Mouse (Mus musculus): ENCODE data around the gene Cpne5. TPM values are rescaled to one million over a fixed set of nuclear protein-coding genes. Genes with fewer than 3 reads are reported as not detected.

Gene Cpne5
- polyA plus RNA-seq (2015; fragmentation: Nextera tagmentation; extraction: Ambion mirVana) = 48.1 and 51.2 TPM in 2 replicates

DNA sequence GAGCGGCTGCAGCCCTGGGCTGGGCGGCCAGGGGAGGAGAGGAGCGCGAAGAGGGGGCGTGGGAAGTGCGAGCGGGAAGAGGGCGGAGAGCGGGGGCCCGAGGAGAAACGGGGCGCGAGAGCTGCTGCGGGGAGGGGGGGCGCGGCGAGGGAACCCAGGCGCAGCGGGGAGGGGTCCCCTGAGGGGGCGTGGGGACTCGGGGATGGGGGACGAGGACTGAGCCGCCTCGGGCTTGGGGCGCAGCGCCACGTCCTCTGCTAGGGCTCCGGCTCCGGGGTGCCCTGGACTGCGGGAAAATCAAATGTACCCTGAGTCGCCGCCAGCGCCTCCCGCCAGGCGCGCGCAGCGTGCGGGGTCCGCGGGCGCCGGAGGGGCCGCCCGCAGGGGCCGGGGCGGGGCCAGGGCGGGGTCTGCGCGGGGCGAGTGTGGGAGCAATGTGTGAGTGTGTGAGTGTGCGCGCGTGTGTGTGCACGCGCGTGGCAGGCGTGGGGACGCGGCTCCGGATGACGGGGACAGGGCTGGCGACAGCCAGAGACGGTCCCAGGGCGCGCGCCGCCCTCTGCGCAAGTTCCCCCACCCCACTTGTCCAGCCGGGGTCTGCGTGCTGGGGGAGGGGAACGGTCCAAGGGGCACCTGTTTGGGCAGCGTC is at the start of gene Cpne5:
TSS of gene Cpne5 (minus strand) at position 396 of the 649 bp plus-strand sequence.
- Histone ChIP-seq H3K27me3 (replicated peaks; ENCODE audit: control insufficient read depth, insufficient read depth, low read length) (peaks cover 5% of the 10 kb centered on the region; the same call in 1 of the 2 replicates), H3K9ac (ENCODE audit: low read depth, low read length) (peak within 1 kb of the TSS; percentile 76), H3K27ac (ENCODE audit: low read depth, low read length) (peak within 1 kb of the TSS; percentile 36), H3K36me3 (ENCODE audit: control insufficient read depth, insufficient read depth, low read length) (no peaks in the 10 kb centered on the region), H3K9me3 (ENCODE audit: control insufficient read depth, low read length) (no peaks in the 10 kb centered on the region), H3K4me2 (ENCODE audit: low read length) (peak within 1 kb of the TSS; percentile 95), H3K4me1 (ENCODE audit: control insufficient read depth, insufficient read depth, low read depth, low read length) (peaks cover 7% of the 10 kb centered on the region), H3K4me3 (ENCODE audit: low read length) (peak within 1 kb of the TSS; percentile 56)
- ATAC-seq = peak; percentile 65
- under 1% methylated on average over 42 of the region's 73 CpGs for WGBS

DNA sequence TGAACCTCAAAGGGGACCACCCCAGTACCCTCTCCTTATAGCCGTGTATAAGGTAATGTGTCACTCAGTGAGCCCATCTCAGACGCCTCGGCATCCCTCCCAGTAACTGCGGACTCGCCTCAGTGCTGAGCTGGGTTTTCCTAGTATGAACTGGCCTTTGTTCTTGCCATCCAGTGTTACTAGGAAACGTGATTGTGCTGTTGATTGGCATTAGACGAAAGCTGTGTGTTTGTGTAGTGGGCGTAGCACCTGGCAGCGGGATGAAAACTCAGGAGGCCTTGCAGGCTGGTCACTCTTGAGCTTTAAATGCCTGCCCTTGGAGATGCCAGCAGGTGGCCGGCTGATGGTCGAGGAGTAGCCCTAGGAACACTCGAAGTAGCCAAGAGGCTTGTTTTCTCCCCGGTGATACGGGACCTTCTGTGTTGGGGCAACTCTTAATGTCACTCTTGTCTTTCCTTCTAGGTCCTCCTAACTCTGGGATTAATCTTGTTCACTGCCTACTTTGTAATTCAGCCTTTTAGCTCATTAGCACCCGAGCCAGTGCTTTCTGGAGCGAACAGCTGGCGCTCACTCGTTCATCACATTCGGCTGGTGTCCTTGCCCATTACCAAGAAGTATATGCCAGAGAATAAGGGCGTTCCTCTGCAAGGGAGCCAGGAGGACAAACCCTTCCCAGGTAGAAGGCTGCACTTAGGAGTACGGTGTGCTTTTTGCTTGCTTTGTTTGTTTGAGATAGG is 44.4 kb upstream of the Cpne5 start:
- Histone ChIP-seq H3K36me3 (ENCODE audit: control insufficient read depth, insufficient read depth, low read length) (peaks cover 9% of the 10 kb centered on the region; the same call in 1 of the 2 replicates), H3K9ac (ENCODE audit: low read depth, low read length) (no peak overlapping the region), H3K9me3 (ENCODE audit: control insufficient read depth, low read length) (no peaks in the 10 kb centered on the region), H3K27ac (ENCODE audit: low read depth, low read length) (peak overlapping the region; percentile 45; the same call in 1 of the 2 replicates), H3K4me2 (ENCODE audit: low read length) (no peak overlapping the region), H3K4me1 (ENCODE audit: control insufficient read depth, insufficient read depth, low read depth, low read length) (0 out of 2 replicates have a peak, but pooled peaks cover 3% of the 10 kb centered on the region), H3K27me3 (replicated peaks; ENCODE audit: control insufficient read depth, insufficient read depth, low read length) (no peaks in the 10 kb centered on the region), H3K4me3 (ENCODE audit: low read length) (no peak overlapping the region)
- ATAC-seq = peak; percentile 17; the same call in 1 of the 2 replicates
- 36% methylated on average over 21 of the region's 21 CpGs for WGBS

DNA sequence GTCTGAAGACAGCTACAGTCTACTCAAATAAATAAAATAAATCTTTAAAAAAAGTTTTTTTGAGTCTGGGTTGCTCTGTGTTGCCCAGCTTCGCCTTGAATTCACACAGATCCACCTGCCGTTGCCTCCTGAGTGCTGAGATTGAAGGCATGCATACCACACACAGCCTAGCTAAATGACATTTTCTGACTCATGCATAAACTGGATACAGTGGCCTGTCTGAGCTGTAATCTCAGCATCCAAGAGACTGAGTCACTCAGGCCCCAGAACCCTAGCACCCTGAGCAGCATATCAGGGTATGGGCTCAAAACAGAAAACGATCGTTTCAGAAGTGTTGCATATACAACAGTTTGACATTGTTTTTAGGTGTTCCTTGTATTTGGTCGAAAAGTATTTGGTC is 43.6 kb upstream of the Cpne5 start:
- Histone ChIP-seq H3K9me3 (ENCODE audit: control insufficient read depth, low read length) (no peaks in the 10 kb centered on the region), H3K4me2 (ENCODE audit: low read length) (no peak overlapping the region), H3K9ac (ENCODE audit: low read depth, low read length) (no peak overlapping the region), H3K4me1 (ENCODE audit: control insufficient read depth, insufficient read depth, low read depth, low read length) (0 out of 2 replicates have a peak, but pooled peaks cover 3% of the 10 kb centered on the region), H3K4me3 (ENCODE audit: low read length) (no peak overlapping the region), H3K36me3 (ENCODE audit: control insufficient read depth, insufficient read depth, low read length) (peaks cover 9% of the 10 kb centered on the region; the same call in 1 of the 2 replicates), H3K27ac (ENCODE audit: low read depth, low read length) (no peak overlapping the region), H3K27me3 (replicated peaks; ENCODE audit: control insufficient read depth, insufficient read depth, low read length) (no peaks in the 10 kb centered on the region)
- ATAC-seq = no peak
- 81% methylated on average over 5 of the region's 5 CpGs for WGBS

DNA sequence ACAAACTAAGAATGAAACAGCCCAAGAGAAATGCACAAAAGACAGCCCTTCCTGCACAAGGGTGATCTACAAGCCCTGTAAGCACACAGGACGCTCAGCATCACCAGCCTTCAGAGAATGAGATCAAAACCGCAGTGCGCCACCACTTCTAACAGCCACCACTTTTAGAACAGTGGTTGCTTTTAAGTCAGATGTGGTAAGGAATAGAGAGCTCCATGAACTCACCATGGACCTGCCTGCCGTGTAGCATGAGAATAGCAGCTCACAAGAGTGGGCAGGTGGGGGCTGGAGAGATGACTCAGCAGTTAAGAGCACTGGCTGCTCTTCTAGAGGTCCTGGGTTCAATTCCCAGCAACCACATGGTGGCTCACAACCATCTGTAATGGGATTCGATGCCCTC is 42.5 kb upstream of the Cpne5 start:
- Histone ChIP-seq H3K27me3 (replicated peaks; ENCODE audit: control insufficient read depth, insufficient read depth, low read length) (no peaks in the 10 kb centered on the region), H3K27ac (ENCODE audit: low read depth, low read length) (no peak overlapping the region), H3K4me2 (ENCODE audit: low read length) (no peak overlapping the region), H3K9ac (ENCODE audit: low read depth, low read length) (no peak overlapping the region), H3K4me3 (ENCODE audit: low read length) (no peak overlapping the region), H3K36me3 (ENCODE audit: control insufficient read depth, insufficient read depth, low read length) (peaks cover 9% of the 10 kb centered on the region; the same call in 1 of the 2 replicates), H3K9me3 (ENCODE audit: control insufficient read depth, low read length) (no peaks in the 10 kb centered on the region), H3K4me1 (ENCODE audit: control insufficient read depth, insufficient read depth, low read depth, low read length) (0 out of 2 replicates have a peak, but pooled peaks cover 3% of the 10 kb centered on the region)
- ATAC-seq = no peak
- WGBS = 95% methylated on average over 5 of the region's 5 CpGs

DNA sequence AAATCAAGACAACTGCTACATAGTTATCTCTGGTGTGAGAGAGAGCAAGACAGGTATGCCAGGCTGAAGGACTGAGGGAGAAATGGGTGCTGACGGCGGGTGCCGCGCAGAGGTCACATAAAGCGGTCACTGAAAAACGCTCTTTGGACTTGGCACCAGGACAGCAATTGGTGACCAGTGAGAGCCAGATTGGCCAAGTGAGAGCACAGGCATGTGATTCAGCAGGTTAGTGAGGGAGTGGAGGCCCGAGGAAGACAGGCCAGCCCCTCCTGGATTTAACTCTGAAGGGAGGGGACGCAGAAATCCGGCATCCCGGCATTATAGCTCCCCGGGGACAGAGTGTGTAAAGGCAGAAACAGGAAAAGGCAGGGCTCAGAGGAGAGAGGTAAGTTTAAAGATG is 35.9 kb upstream of the Cpne5 start:
- ATAC-seq = no peak
- Histone ChIP-seq H3K36me3 (ENCODE audit: control insufficient read depth, insufficient read depth, low read length) (no peaks in the 10 kb centered on the region), H3K27me3 (replicated peaks; ENCODE audit: control insufficient read depth, insufficient read depth, low read length) (no peaks in the 10 kb centered on the region), H3K9me3 (ENCODE audit: control insufficient read depth, low read length) (no peaks in the 10 kb centered on the region), H3K4me3 (ENCODE audit: low read length) (no peak overlapping the region), H3K27ac (ENCODE audit: low read depth, low read length) (no peak overlapping the region), H3K4me2 (ENCODE audit: low read length) (no peak overlapping the region), H3K9ac (ENCODE audit: low read depth, low read length) (no peak overlapping the region), H3K4me1 (ENCODE audit: control insufficient read depth, insufficient read depth, low read depth, low read length) (peaks cover 10% of the 10 kb centered on the region)
- whole genome bisulfite sequencing = 82% methylated on average over 11 of the region's 11 CpGs

DNA sequence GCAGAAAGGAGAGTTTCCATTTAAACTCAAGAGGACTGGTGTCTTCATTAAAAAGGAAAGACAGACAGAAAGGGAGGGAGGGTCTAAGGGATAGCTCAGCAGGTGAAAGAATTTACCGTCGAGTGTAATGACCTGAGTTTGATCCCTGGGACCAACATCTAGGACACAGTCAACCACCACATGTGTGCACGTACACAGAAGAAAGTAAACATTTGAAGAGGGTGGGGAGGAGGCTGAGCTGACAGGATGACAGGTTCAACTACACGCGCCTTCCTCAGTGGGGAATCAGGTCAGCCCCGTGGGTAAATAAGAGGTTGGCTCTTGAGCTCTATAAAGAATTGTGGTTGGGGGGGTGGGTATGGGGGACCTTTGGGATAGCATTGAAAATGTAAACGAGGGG is 35.2 kb upstream of the Cpne5 start:
- whole genome bisulfite sequencing = 77% methylated on average over 7 of the region's 7 CpGs
- no peak for ATAC-seq
- no peaks in the 10 kb centered on the region for H3K27me3 ChIP-seq (replicated peaks; ENCODE audit: control insufficient read depth, insufficient read depth, low read length)

DNA sequence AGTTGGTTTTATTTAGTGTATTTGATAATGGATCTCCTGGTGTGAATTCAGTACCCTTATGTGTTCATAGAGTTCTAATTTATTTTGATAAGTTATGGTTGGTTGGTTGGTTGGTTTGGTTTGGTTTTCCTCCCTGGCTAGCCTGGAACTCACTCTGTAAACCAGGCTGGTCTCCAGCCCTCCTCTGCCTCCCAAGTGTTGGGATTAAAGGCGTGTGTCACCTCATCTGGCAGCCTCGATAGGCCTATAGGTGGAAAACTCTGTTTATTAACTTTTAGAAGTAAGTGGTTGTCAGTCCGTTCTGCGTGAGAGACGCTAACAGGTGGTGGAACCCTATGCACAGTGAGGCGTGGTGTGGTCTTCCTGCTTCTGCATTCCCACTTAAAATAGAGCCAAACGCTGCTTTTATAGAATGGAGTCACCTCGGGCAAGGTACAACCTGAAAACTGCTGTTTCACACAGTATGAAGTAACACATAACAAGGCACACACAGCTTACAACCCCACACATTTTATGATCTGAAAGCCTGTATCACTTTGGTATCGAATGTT is 32.3 kb upstream of the Cpne5 start:
- Histone ChIP-seq H3K9me3 (ENCODE audit: control insufficient read depth, low read length) (no peaks in the 10 kb centered on the region), H3K27me3 (replicated peaks; ENCODE audit: control insufficient read depth, insufficient read depth, low read length) (no peaks in the 10 kb centered on the region), H3K27ac (ENCODE audit: low read depth, low read length) (no peak overlapping the region), H3K4me2 (ENCODE audit: low read length) (peak overlapping the region; percentile 68), H3K4me1 (ENCODE audit: control insufficient read depth, insufficient read depth, low read depth, low read length) (peaks cover 15% of the 10 kb centered on the region), H3K4me3 (ENCODE audit: low read length) (no peak overlapping the region), H3K9ac (ENCODE audit: low read depth, low read length) (no peak overlapping the region), H3K36me3 (ENCODE audit: control insufficient read depth, insufficient read depth, low read length) (no peaks in the 10 kb centered on the region)
- ATAC-seq = no peak
- WGBS = 93% methylated on average over 9 of the region's 9 CpGs

More for the DNA sequence above, 35.2 kb upstream of the Cpne5 start:
- no peaks in the 10 kb centered on the region for H3K9me3 ChIP-seq (ENCODE audit: control insufficient read depth, low read length)
- no peak overlapping the region for H3K27ac ChIP-seq (ENCODE audit: low read depth, low read length)
- H3K9ac ChIP-seq (ENCODE audit: low read depth, low read length) = no peak overlapping the region
- no peak overlapping the region for H3K4me3 ChIP-seq (ENCODE audit: low read length)
- H3K36me3 ChIP-seq (ENCODE audit: control insufficient read depth, insufficient read depth, low read length) = no peaks in the 10 kb centered on the region
- no peak overlapping the region for H3K4me2 ChIP-seq (ENCODE audit: low read length)
- H3K4me1 ChIP-seq (ENCODE audit: control insufficient read depth, insufficient read depth, low read depth, low read length) = peaks cover 11% of the 10 kb centered on the region

DNA sequence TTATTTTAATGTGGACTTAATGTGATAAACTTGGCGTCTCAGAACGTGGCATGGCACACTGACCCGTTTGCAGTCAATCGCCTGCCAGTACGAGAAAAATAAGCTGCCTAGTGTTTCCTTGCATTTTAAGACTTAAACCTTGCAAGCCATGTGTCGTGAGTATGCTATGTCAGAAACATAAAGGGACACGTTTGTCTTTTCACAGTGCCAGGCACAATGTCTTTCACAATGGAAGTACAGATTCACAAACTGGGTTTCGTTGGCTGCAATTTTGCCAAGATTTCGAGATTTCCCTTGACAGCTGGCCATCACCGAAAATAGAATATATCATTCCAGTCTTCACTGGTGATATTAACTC is 31.4 kb upstream of the Cpne5 start:
- H3K27me3 ChIP-seq (replicated peaks; ENCODE audit: control insufficient read depth, insufficient read depth, low read length) = no peaks in the 10 kb centered on the region
- peak overlapping the region; percentile 74 for H3K9ac ChIP-seq (ENCODE audit: low read depth, low read length)
- H3K9me3 ChIP-seq (ENCODE audit: control insufficient read depth, low read length) = no peaks in the 10 kb centered on the region
- peaks cover 19% of the 10 kb centered on the region for H3K4me1 ChIP-seq (ENCODE audit: control insufficient read depth, insufficient read depth, low read depth, low read length)
- H3K27ac ChIP-seq (ENCODE audit: low read depth, low read length) = peak overlapping the region; percentile 76
- peak overlapping the region; percentile 68 for H3K4me2 ChIP-seq (ENCODE audit: low read length)
- peak overlapping the region; percentile 56 for H3K4me3 ChIP-seq (ENCODE audit: low read length)
- no peak for ATAC-seq
- WGBS = 17% methylated on average over 10 of the region's 10 CpGs
- H3K36me3 ChIP-seq (ENCODE audit: control insufficient read depth, insufficient read depth, low read length) = no peaks in the 10 kb centered on the region
